ENCODE assay signal across 8 mouse cellular contexts in genomic region chr4:57886066-57886887, GRCm38 (mm10). TPM values are rescaled to one million over a fixed set of nuclear protein-coding genes. Genes with fewer than 3 reads are reported as not detected.
DNase-seq lines count a peak whose midpoint lies in the region; ATAC-seq lines count a peak whose summit lies in the region.

No protein-coding gene starts in this region.

- H3K9me3 ChIP-seq in neural tube, embryonic 11.5 days (ENCODE audit: control insufficient read depth, low read length): no peaks in the 10 kb centered on the region
- H3K9me3 ChIP-seq in hindbrain, embryonic 14.5 days (ENCODE audit: control insufficient read depth, low read length): no peaks in the 10 kb centered on the region

- no peaks in the 10 kb centered on the region for H3K36me3 ChIP-seq in neural tube, embryonic 11.5 days (ENCODE audit: control insufficient read depth, insufficient read depth, low read length)
- H3K36me3 ChIP-seq in hindbrain, embryonic 14.5 days (replicated peaks; ENCODE audit: control insufficient read depth, insufficient read depth): no peaks in the 10 kb centered on the region

- DNase-seq in neural tube, embryonic 11.5 days (ENCODE audit: low spot score): peak; percentile 70
- no peak for DNase-seq in neural tube, embryonic 10.5 days (ENCODE audit: extremely low spot score, low spot score)
- DNase-seq in hindbrain, embryonic 14.5 days (ENCODE audit: low spot score): peak; percentile 67
- DNase-seq in retina, embryonic 14.5 days (ENCODE audit: low spot score): peak; percentile 22
- no peak for DNase-seq in left cerebral cortex, postnatal 14 days (ENCODE audit: low spot score in 2 of 2)
- DNase-seq in frontal cortex, postnatal 36 days (ENCODE audit: low spot score in 2 of 2): no peak

- no peak for ATAC-seq in neural tube, embryonic 11.5 days (ENCODE audit: insufficient read depth, low FRiP score, low TSS enrichment)
- ATAC-seq in common myeloid progenitor, adult 5-6 weeks (replicated peaks; ENCODE audit: low read depth, poor library complexity, severe bottlenecking): peak; percentile 61
- no peak for ATAC-seq in hindbrain, embryonic 14.5 days (ENCODE audit: low FRiP score)
- ATAC-seq in erythroid progenitor cell, adult 5-6 weeks (replicated peaks; ENCODE audit: low FRiP score, poor library complexity, severe bottlenecking): no peak

- no peaks in the 10 kb centered on the region for H3K27me3 ChIP-seq in neural tube, embryonic 11.5 days (ENCODE audit: control insufficient read depth, insufficient read depth, low read length)
- no peaks in the 10 kb centered on the region for H3K27me3 ChIP-seq in hindbrain, embryonic 14.5 days (ENCODE audit: control insufficient read depth, insufficient read depth, low read length)

- no peak overlapping the region for H3K27ac ChIP-seq in neural tube, embryonic 11.5 days (ENCODE audit: low read depth, low read length)
- H3K27ac ChIP-seq in hindbrain, embryonic 14.5 days: no peak overlapping the region

- no peak overlapping the region for H3K4me2 ChIP-seq in neural tube, embryonic 11.5 days (ENCODE audit: low read depth)
- no peak overlapping the region for H3K4me2 ChIP-seq in hindbrain, embryonic 14.5 days (replicated peaks)

- H3K9ac ChIP-seq in neural tube, embryonic 11.5 days (ENCODE audit: low read length): no peak overlapping the region
- H3K9ac ChIP-seq in hindbrain, embryonic 14.5 days: no peak overlapping the region

- intact Hi-C loops in left cerebral cortex, postnatal 14 days (cut with DNase I): no loop called here

- WGBS in neural tube, embryonic 11.5 days: 80% methylated on average over 11 of the region's 11 CpGs
- 60% methylated on average over 11 of the region's 11 CpGs for WGBS in hindbrain, embryonic 14.5 days

- H3K4me1 ChIP-seq in neural tube, embryonic 11.5 days (ENCODE audit: control insufficient read depth, insufficient read depth, low read length): 0 out of 2 replicates have a peak, but pooled peaks cover under 1% of the 10 kb centered on the region
- H3K4me1 ChIP-seq in hindbrain, embryonic 14.5 days (replicated peaks; ENCODE audit: control insufficient read depth, insufficient read depth, low read length): peaks cover 6% of the 10 kb centered on the region; the same call in 1 of the 2 replicates

- H3K4me3 ChIP-seq in neural tube, embryonic 11.5 days (ENCODE audit: low read depth, low read length): no peak overlapping the region
- H3K4me3 ChIP-seq in hindbrain, embryonic 14.5 days (replicated peaks; ENCODE audit: low read length): no peak overlapping the region

RNA-seq across cellular contexts. Expression of gene D630039A03Rik, which starts 29.8 kb away (rescaled TPM):
- polyA plus RNA-seq in neural tube, embryonic 11.5 days (2014; fragmentation: Nextera tagmentation; extraction: Ambion mirVana): 0.43 and 0.65 TPM in 2 replicates
- not detected in 2 replicates for total RNA-seq in common myeloid progenitor, adult 5-6 weeks (2017)
- polyA plus RNA-seq in hindbrain, embryonic 14.5 days (2014; fragmentation: Nextera tagmentation; extraction: Ambion mirVana): 0.07 and 0.21 TPM in 2 replicates
- total RNA-seq in left cerebral cortex, postnatal 14 days (2021): under 1 TPM; 0.15 to 0.19 TPM
- not detected in 2 replicates for total RNA-seq in erythroid progenitor cell, adult 5-6 weeks (2015; ENCODE audit: low replicate concordance)
- not detected in 2 replicates for total RNA-seq in erythroid progenitor cell, adult 5-6 weeks (2017; ENCODE audit: low replicate concordance)

Comparison
In these comparisons a context has a peak if more than half of its experiments do, and no peak if none do; other contexts are left out.
1. DNase-seq: peak in neural tube, embryonic 11.5 days (single experiment), hindbrain, embryonic 14.5 days (single experiment) and retina, embryonic 14.5 days (single experiment); none in neural tube, embryonic 10.5 days (single experiment), left cerebral cortex, postnatal 14 days (0 of 2) and frontal cortex, postnatal 36 days (0 of 2).